11 mouse cellular contexts compared by ENCODE assay signal in the genomic region with DNA sequence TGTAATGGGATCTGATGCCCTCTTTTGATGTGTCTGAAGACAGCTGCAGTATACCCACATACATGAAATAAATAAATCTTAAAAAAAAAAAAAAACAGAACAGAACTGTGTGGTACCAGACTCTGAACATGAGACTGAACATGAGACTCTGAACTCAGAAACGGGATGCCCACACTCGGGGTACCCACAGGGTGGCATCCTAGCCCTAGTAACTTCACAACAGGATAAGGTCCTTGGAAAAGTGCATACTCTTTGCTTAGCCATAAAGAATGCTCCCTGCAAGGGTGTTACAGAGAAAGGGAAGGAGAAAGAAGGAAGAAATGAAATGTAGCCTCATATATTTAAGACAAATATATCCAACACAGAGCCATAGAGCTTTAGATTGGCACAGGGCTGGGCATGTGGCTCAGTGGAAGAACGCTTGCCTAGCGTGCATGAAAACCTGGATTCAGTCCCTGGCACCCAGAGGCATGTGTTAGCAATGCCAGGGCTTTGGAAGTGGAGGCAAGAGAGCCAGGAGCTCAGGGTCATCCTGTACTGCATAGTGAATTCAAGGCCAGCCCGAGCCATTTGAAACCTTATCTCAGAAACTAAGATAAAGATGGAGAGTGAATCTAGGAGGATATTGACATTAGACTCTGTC. TPM values are rescaled to one million over a fixed set of nuclear protein-coding genes. Genes with fewer than 3 reads are reported as not detected.
DNase-seq lines count a peak whose midpoint lies in the region; ATAC-seq and TF ChIP-seq lines count a peak whose summit lies in the region.
"Had no signal": no experiment of that assay in that cellular context is flagged by ENCODE, and none has a peak within 500 bp of the region (broad histone marks: within the 10 kb centered on the region; RNA-seq: fewer than 3 reads in every experiment).

No protein-coding gene starts in this region.

- no peak overlapping the region for H3K9ac ChIP-seq in heart, embryonic 11.5 days (ENCODE audit: low read depth, low read length)
- H3K9ac ChIP-seq in neural tube, embryonic 15.5 days (replicated peaks), result no peak overlapping the region
- H3K9ac ChIP-seq: limb, embryonic 13.5 days had no signal

- peaks cover 7% of the 10 kb centered on the region; the same call in 1 of the 2 replicates for H3K4me1 ChIP-seq in heart, embryonic 11.5 days (ENCODE audit: control insufficient read depth, insufficient read depth, low read length)
- H3K4me1 ChIP-seq in lung, adult 2 months (ENCODE audit: control insufficient read depth, insufficient read depth, low read length), result no peaks in the 10 kb centered on the region
- H3K4me1 ChIP-seq in neural tube, embryonic 15.5 days, result peaks cover 11% of the 10 kb centered on the region
- H3K4me1 ChIP-seq in midbrain, embryonic 10.5 days, result peaks cover 22% of the 10 kb centered on the region

- 70% methylated on average over 5 of the region's 5 CpGs for WGBS in heart, embryonic 11.5 days (ENCODE audit: insufficient replicate concordance)
- 72% methylated on average over 5 of the region's 5 CpGs for WGBS in lung, adult 2 months
- 70% methylated on average over 5 of the region's 5 CpGs for WGBS in neural tube, embryonic 15.5 days
- WGBS in midbrain, embryonic 10.5 days, result 87% methylated on average over 5 of the region's 5 CpGs

- H3K27ac ChIP-seq in heart, embryonic 11.5 days (ENCODE audit: low read depth, low read length), result no peak overlapping the region
- H3K27ac ChIP-seq in neural tube, embryonic 15.5 days (replicated peaks), result 0 out of 2 replicates have a peak overlapping the region, but pooled peaks have one; percentile 0
- H3K27ac ChIP-seq in midbrain, embryonic 10.5 days (replicated peaks), result no peak overlapping the region
- H3K27ac ChIP-seq: limb, embryonic 13.5 days had no signal

- peak; percentile 47 to 72 for DNase-seq in heart, adult 18-20 months
- DNase-seq in lung, adult 2 months, result no peak
- DNase-seq in lung, postnatal 36 days, result no peak
- peak; percentile 53 for DNase-seq in cerebellum, adult 11 months
- no peak for DNase-seq in midbrain, embryonic 10.5 days (ENCODE audit: low spot score)
- no peak for DNase-seq in spleen, postnatal 10 days (ENCODE audit: low spot score in 2 of 2)
- DNase-seq: spleen, adult 18-20 months had no signal

- no peaks in the 10 kb centered on the region for H3K36me3 ChIP-seq in heart, embryonic 11.5 days (ENCODE audit: control insufficient read depth, insufficient read depth, low read length)
- no peaks in the 10 kb centered on the region for H3K36me3 ChIP-seq in neural tube, embryonic 15.5 days
- no peaks in the 10 kb centered on the region for H3K36me3 ChIP-seq in midbrain, embryonic 10.5 days
- H3K36me3 ChIP-seq: limb, embryonic 13.5 days had no signal

- TF ChIP-seq POLR2A in lung, adult 2 months (IDR thresholded peaks at IDR 0.05; ENCODE audit: borderline replicate concordance, extremely low read depth, low read depth, low read length), result no peak

- H3K4me2 ChIP-seq in heart, embryonic 11.5 days, result no peak overlapping the region
- H3K4me2 ChIP-seq in neural tube, embryonic 15.5 days, result no peak overlapping the region
- H3K4me2 ChIP-seq: limb, embryonic 13.5 days had no signal

- ATAC-seq in heart, embryonic 11.5 days (replicated peaks; ENCODE audit: insufficient number of reproducible peaks, low FRiP score, low TSS enrichment), result no peak
- ATAC-seq in neural tube, embryonic 15.5 days (ENCODE audit: low FRiP score), result no peak

- no peaks in the 10 kb centered on the region for H3K27me3 ChIP-seq in heart, embryonic 11.5 days (ENCODE audit: control insufficient read depth, insufficient read depth, low read length)
- no peaks in the 10 kb centered on the region for H3K27me3 ChIP-seq in neural tube, embryonic 15.5 days (replicated peaks)
- no peaks in the 10 kb centered on the region for H3K27me3 ChIP-seq in midbrain, embryonic 10.5 days (ENCODE audit: low read depth, poor library complexity, severe bottlenecking)
- H3K27me3 ChIP-seq: limb, embryonic 13.5 days had no signal

- H3K9me3 ChIP-seq in heart, embryonic 11.5 days (replicated peaks; ENCODE audit: control insufficient read depth, low read length), result no peaks in the 10 kb centered on the region
- H3K9me3 ChIP-seq in neural tube, embryonic 15.5 days (replicated peaks), result no peaks in the 10 kb centered on the region
- no peaks in the 10 kb centered on the region for H3K9me3 ChIP-seq in midbrain, embryonic 10.5 days (replicated peaks)
- H3K9me3 ChIP-seq: limb, embryonic 13.5 days had no signal

- TF ChIP-seq CTCF in lung, adult 2 months (IDR thresholded peaks at IDR 0.05; ENCODE audit: insufficient read depth, low read length), result peak; percentile 15; the same call in 1 of the 2 replicates

- no peak overlapping the region for H3K4me3 ChIP-seq in heart, embryonic 11.5 days (ENCODE audit: low read depth, low read length)
- no peak overlapping the region for H3K4me3 ChIP-seq in lung, adult 2 months (replicated peaks; ENCODE audit: extremely low read depth, low read depth, low read length)
- H3K4me3 ChIP-seq in neural tube, embryonic 15.5 days (replicated peaks), result no peak overlapping the region
- no peak overlapping the region for H3K4me3 ChIP-seq in midbrain, embryonic 10.5 days
- H3K4me3 ChIP-seq: erythroblast, embryonic 14.5 days; limb, embryonic 13.5 days had no signal

RNA-seq across cellular contexts. Expression of a gene that starts 10.4 kb away (rescaled TPM):
- total RNA-seq in heart, adult 18-20 months (2021), result 100 to 1,000 TPM in 1 of 2 experiments, 10 to 100 TPM in 1; 73.2 to 181 TPM
- 0.11 and 0.96 TPM in 2 replicates for polyA plus RNA-seq in heart, embryonic 11.5 days (2014; fragmentation: Nextera tagmentation; extraction: Ambion mirVana)
- 72.8 and 95.2 TPM in 2 replicates for polyA plus RNA-seq in lung, adult 2 months (2012; rRNA removed)
- 1.5 and 2.1 TPM in 2 replicates for polyA plus RNA-seq in neural tube, embryonic 15.5 days (2015; fragmentation: Nextera tagmentation; extraction: Ambion mirVana)
- polyA plus RNA-seq in midbrain, embryonic 10.5 days (2016; fragmentation: Nextera tagmentation; extraction: Ambion mirVana), result 0.48 and 0.51 TPM in 2 replicates
- polyA plus RNA-seq: erythroblast, embryonic 14.5 days had no signal

RNA-seq across cellular contexts. Expression of a gene that starts 23.2 kb away (rescaled TPM):
- total RNA-seq in heart, adult 18-20 months (2021), result under 1 TPM; 0.37 to 0.69 TPM
- 0.66 and 0.67 TPM in 2 replicates for polyA plus RNA-seq in heart, embryonic 11.5 days (2014; fragmentation: Nextera tagmentation; extraction: Ambion mirVana)
- polyA plus RNA-seq in lung, adult 2 months (2012; rRNA removed), result 4.0 and 6.7 TPM in 2 replicates
- 2.1 and 3.0 TPM in 2 replicates for polyA plus RNA-seq in neural tube, embryonic 15.5 days (2015; fragmentation: Nextera tagmentation; extraction: Ambion mirVana)
- polyA plus RNA-seq in midbrain, embryonic 10.5 days (2016; fragmentation: Nextera tagmentation; extraction: Ambion mirVana), result 0.09 and 0.37 TPM in 2 replicates

RNA-seq across cellular contexts. Expression of a gene that starts 28.1 kb away (rescaled TPM):
- 100 to 1,000 TPM; 548 to 551 TPM for total RNA-seq in heart, adult 18-20 months (2021)
- polyA plus RNA-seq in heart, embryonic 11.5 days (2014; fragmentation: Nextera tagmentation; extraction: Ambion mirVana), result 502 and 505 TPM in 2 replicates
- polyA plus RNA-seq in lung, adult 2 months (2012; rRNA removed), result 134 and 135 TPM in 2 replicates
- 469 and 526 TPM in 2 replicates for polyA plus RNA-seq in neural tube, embryonic 15.5 days (2015; fragmentation: Nextera tagmentation; extraction: Ambion mirVana)
- 308 and 330 TPM in 2 replicates for polyA plus RNA-seq in midbrain, embryonic 10.5 days (2016; fragmentation: Nextera tagmentation; extraction: Ambion mirVana)

RNA-seq across cellular contexts. Expression of a gene that starts 52.9 kb away (rescaled TPM):
- 10 to 100 TPM; 51.9 to 69.1 TPM for total RNA-seq in heart, adult 18-20 months (2021)
- polyA plus RNA-seq in heart, embryonic 11.5 days (2014; fragmentation: Nextera tagmentation; extraction: Ambion mirVana), result 37.8 and 40.1 TPM in 2 replicates
- 52.7 and 69.7 TPM in 2 replicates for polyA plus RNA-seq in lung, adult 2 months (2012; rRNA removed)
- polyA plus RNA-seq in neural tube, embryonic 15.5 days (2015; fragmentation: Nextera tagmentation; extraction: Ambion mirVana), result 39.2 and 39.5 TPM in 2 replicates
- polyA plus RNA-seq in midbrain, embryonic 10.5 days (2016; fragmentation: Nextera tagmentation; extraction: Ambion mirVana), result 57.2 and 63.3 TPM in 2 replicates

RNA-seq across cellular contexts. Expression of a gene that starts 56.5 kb away (rescaled TPM):
- total RNA-seq in heart, adult 18-20 months (2021), result 1 to 10 TPM; 4.4 to 4.8 TPM
- polyA plus RNA-seq in heart, embryonic 11.5 days (2014; fragmentation: Nextera tagmentation; extraction: Ambion mirVana), result 35.1 and 39.2 TPM in 2 replicates
- polyA plus RNA-seq in lung, adult 2 months (2012; rRNA removed), result 7.4 and 9.3 TPM in 2 replicates
- 12.8 and 19.4 TPM in 2 replicates for polyA plus RNA-seq in neural tube, embryonic 15.5 days (2015; fragmentation: Nextera tagmentation; extraction: Ambion mirVana)
- polyA plus RNA-seq in midbrain, embryonic 10.5 days (2016; fragmentation: Nextera tagmentation; extraction: Ambion mirVana), result 52.3 and 58.3 TPM in 2 replicates

Comparison
In these comparisons a context has a peak if more than half of its experiments do, and no peak if none do; other contexts are left out.
1. DNase-seq: peak in heart, adult 18-20 months (2 of 2) and cerebellum, adult 11 months (single experiment); none in lung, adult 2 months (single experiment), lung, postnatal 36 days (single experiment), midbrain, embryonic 10.5 days (single experiment) and spleen, postnatal 10 days (0 of 2).
2. RNA of a gene that starts 10.4 kb away (polyA plus RNA-seq): 72.8 to 95.2 TPM in lung, adult 2 months; 1.5 to 2.1 TPM in neural tube, embryonic 15.5 days, 0.48 to 0.51 TPM in midbrain, embryonic 10.5 days and 0.11 to 0.96 TPM in heart, embryonic 11.5 days; every median in the first group is over 10 times any median in the second.